12 mouse cellular contexts compared by ENCODE assay signal in genomic region chr3:128881685-128882444, GRCm38 (mm10).
DNase-seq lines count a peak whose midpoint lies in the region; ATAC-seq and TF ChIP-seq lines count a peak whose summit lies in the region.
"Had no signal": no experiment of that assay in that cellular context is flagged by ENCODE, and none has a peak within 500 bp of the region (broad histone marks: within the 10 kb centered on the region; RNA-seq: fewer than 3 reads in every experiment).

No protein-coding gene starts in this region.

- intact Hi-C loops in gastrocnemius, adult 2 months (cut with DNase I), result no loop called here

- TF ChIP-seq EP300 in lung, postnatal 0 days (IDR thresholded peaks at IDR 0.05), result no peak

- WGBS in forebrain, embryonic 14.5 days, result 27% methylated on average over 10 of the region's 10 CpGs
- WGBS in forebrain, embryonic 15.5 days, result 30% methylated on average over 10 of the region's 10 CpGs
- 54% methylated on average over 10 of the region's 10 CpGs for WGBS in neural tube, embryonic 11.5 days
- 22% methylated on average over 10 of the region's 10 CpGs for WGBS in limb, embryonic 13.5 days
- 28% methylated on average over 10 of the region's 10 CpGs for WGBS in lung, postnatal 0 days

- no peak overlapping the region for H3K9ac ChIP-seq in forebrain, embryonic 14.5 days (ENCODE audit: low read length)
- H3K9ac ChIP-seq in forebrain, embryonic 15.5 days (replicated peaks), result no peak overlapping the region
- H3K9ac ChIP-seq in neural tube, embryonic 11.5 days (ENCODE audit: low read length), result no peak overlapping the region
- no peak overlapping the region for H3K9ac ChIP-seq in limb, embryonic 13.5 days
- no peak overlapping the region for H3K9ac ChIP-seq in lung, postnatal 0 days (replicated peaks; ENCODE audit: low read depth)

- no peaks in the 10 kb centered on the region for H3K9me3 ChIP-seq in forebrain, embryonic 14.5 days (replicated peaks; ENCODE audit: control insufficient read depth, low read length)
- H3K9me3 ChIP-seq in forebrain, embryonic 15.5 days, result no peaks in the 10 kb centered on the region
- H3K9me3 ChIP-seq in neural tube, embryonic 11.5 days (ENCODE audit: control insufficient read depth, low read length), result no peaks in the 10 kb centered on the region
- no peaks in the 10 kb centered on the region for H3K9me3 ChIP-seq in limb, embryonic 13.5 days
- no peaks in the 10 kb centered on the region for H3K9me3 ChIP-seq in lung, postnatal 0 days (ENCODE audit: low read length)

- TF ChIP-seq CTCF in gastrocnemius, adult 2 months (IDR thresholded peaks at IDR 0.05), result no peak
- no peak for TF ChIP-seq CTCF in lung, postnatal 0 days (IDR thresholded peaks at IDR 0.05)

- no peaks in the 10 kb centered on the region for H3K4me1 ChIP-seq in forebrain, embryonic 14.5 days (ENCODE audit: control insufficient read depth, insufficient read depth, low read length)
- peaks cover 7% of the 10 kb centered on the region for H3K4me1 ChIP-seq in forebrain, embryonic 15.5 days
- no peaks in the 10 kb centered on the region for H3K4me1 ChIP-seq in neural tube, embryonic 11.5 days (ENCODE audit: control insufficient read depth, insufficient read depth, low read length)
- H3K4me1 ChIP-seq in limb, embryonic 13.5 days, result peaks cover 10% of the 10 kb centered on the region
- no peaks in the 10 kb centered on the region for H3K4me1 ChIP-seq in lung, postnatal 0 days (ENCODE audit: insufficient read depth, low read depth, low read length)

- no peak overlapping the region for H3K4me3 ChIP-seq in forebrain, embryonic 14.5 days (ENCODE audit: low read depth, low read length)
- H3K4me3 ChIP-seq in forebrain, embryonic 15.5 days, result no peak overlapping the region
- no peak overlapping the region for H3K4me3 ChIP-seq in neural tube, embryonic 11.5 days (ENCODE audit: low read depth, low read length)
- H3K4me3 ChIP-seq in limb, embryonic 13.5 days, result no peak overlapping the region
- H3K4me3 ChIP-seq in gastrocnemius, adult 2 months, result no peak overlapping the region
- H3K4me3 ChIP-seq in lung, postnatal 0 days (ENCODE audit: low read depth, low read length), result no peak overlapping the region

- H3K27me3 ChIP-seq in forebrain, embryonic 14.5 days (replicated peaks; ENCODE audit: control insufficient read depth, insufficient read depth, low read length), result no peaks in the 10 kb centered on the region
- H3K27me3 ChIP-seq in forebrain, embryonic 15.5 days, result no peaks in the 10 kb centered on the region
- no peaks in the 10 kb centered on the region for H3K27me3 ChIP-seq in neural tube, embryonic 11.5 days (ENCODE audit: control insufficient read depth, insufficient read depth, low read length)
- H3K27me3 ChIP-seq in limb, embryonic 13.5 days, result peaks cover 10% of the 10 kb centered on the region
- H3K27me3 ChIP-seq in lung, postnatal 0 days (replicated peaks; ENCODE audit: insufficient read depth, low read length), result no peaks in the 10 kb centered on the region

- ATAC-seq in forebrain, embryonic 14.5 days, result no peak
- no peak for ATAC-seq in forebrain, embryonic 15.5 days (replicated peaks)
- ATAC-seq in neural tube, embryonic 11.5 days (ENCODE audit: insufficient read depth, low FRiP score, low TSS enrichment), result peak; percentile 45; the same call in 1 of the 2 replicates
- ATAC-seq in limb, embryonic 13.5 days (ENCODE audit: low FRiP score, low read depth), result peak; percentile 78
- ATAC-seq in lung, postnatal 0 days, result no peak

- DNase-seq in forebrain, embryonic 14.5 days (ENCODE audit: low spot score), result peak; percentile 34
- no peak for DNase-seq in neural tube, embryonic 11.5 days (ENCODE audit: low spot score)
- DNase-seq in neural tube, embryonic 10.5 days (ENCODE audit: extremely low spot score, low spot score), result no peak
- DNase-seq in gastrocnemius, adult 2 months, result no peak
- DNase-seq in liver, result no peak
- DNase-seq in lung, postnatal 0 days (ENCODE audit: low spot score), result no peak
- DNase-seq: cerebellum, postnatal 25 days; gastrocnemius, postnatal 36 days; kidney, adult 8-10 months; thymus, postnatal 36 days had no signal

- no peak overlapping the region for H3K27ac ChIP-seq in forebrain, embryonic 14.5 days (ENCODE audit: low read depth, low read length)
- no peak overlapping the region for H3K27ac ChIP-seq in forebrain, embryonic 15.5 days (replicated peaks)
- H3K27ac ChIP-seq in neural tube, embryonic 11.5 days (ENCODE audit: low read depth, low read length), result no peak overlapping the region
- no peak overlapping the region for H3K27ac ChIP-seq in limb, embryonic 13.5 days
- no peak overlapping the region for H3K27ac ChIP-seq in gastrocnemius, adult 2 months
- no peak overlapping the region for H3K27ac ChIP-seq in lung, postnatal 0 days (ENCODE audit: low read length)

- no peaks in the 10 kb centered on the region for H3K36me3 ChIP-seq in forebrain, embryonic 14.5 days (ENCODE audit: control insufficient read depth, insufficient read depth, low read length)
- no peaks in the 10 kb centered on the region for H3K36me3 ChIP-seq in forebrain, embryonic 15.5 days
- H3K36me3 ChIP-seq in neural tube, embryonic 11.5 days (ENCODE audit: control insufficient read depth, insufficient read depth, low read length), result no peaks in the 10 kb centered on the region
- no peaks in the 10 kb centered on the region for H3K36me3 ChIP-seq in limb, embryonic 13.5 days
- no peaks in the 10 kb centered on the region for H3K36me3 ChIP-seq in lung, postnatal 0 days (ENCODE audit: insufficient read depth, low read length)

- H3K4me2 ChIP-seq in forebrain, embryonic 14.5 days (ENCODE audit: low read length), result no peak overlapping the region
- no peak overlapping the region for H3K4me2 ChIP-seq in forebrain, embryonic 15.5 days (replicated peaks)
- H3K4me2 ChIP-seq in neural tube, embryonic 11.5 days (ENCODE audit: low read depth), result no peak overlapping the region
- peak overlapping the region; percentile 39 for H3K4me2 ChIP-seq in limb, embryonic 13.5 days (replicated peaks)
- no peak overlapping the region for H3K4me2 ChIP-seq in lung, postnatal 0 days (replicated peaks; ENCODE audit: low read depth, low read length)

Comparison
In these comparisons a context has a peak if more than half of its experiments do, and no peak if none do; other contexts are left out.
1. ATAC-seq: peak in neural tube, embryonic 11.5 days (single experiment) and limb, embryonic 13.5 days (single experiment); none in forebrain, embryonic 14.5 days (single experiment), forebrain, embryonic 15.5 days (single experiment) and lung, postnatal 0 days (single experiment).